Mouse (Mus musculus) neural tube, embryonic 10.5 days (tissue): ENCODE results near the gene Mb21d2.

Experiments
- DNase-seq: peaks from one replicate; pipeline ENCODE4 v3.0.0-alpha.2; 2017; ENCODE audit warnings: low spot score; ENCODE audit errors: extremely low spot score

Mb21d2 gene

DNA sequence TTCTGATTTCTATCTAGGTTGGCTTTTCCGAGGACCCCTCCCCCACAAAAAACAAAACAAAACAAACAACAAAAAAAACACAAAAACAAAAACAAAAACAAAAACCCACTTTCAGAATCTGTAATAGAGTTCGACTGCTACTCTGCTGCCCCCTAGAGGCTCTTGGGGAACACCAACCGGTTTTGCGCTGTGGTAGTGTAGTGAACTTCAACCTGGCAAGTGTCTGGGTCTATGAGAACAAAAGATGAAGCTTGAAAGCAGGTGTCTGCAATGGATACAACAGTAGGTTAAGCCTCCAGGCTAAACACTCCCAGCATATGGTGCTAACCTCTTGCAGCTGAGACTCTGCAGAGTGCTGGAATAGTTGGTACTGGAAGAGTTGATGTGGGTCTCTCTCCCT is 136.4 kb downstream of the Mb21d2 start:
- peak; percentile 22 for DNase-seq
